Mouse (Mus musculus): ENCODE measurements around the gene Fer.

- TF ChIP-seq CTCF (conservative IDR thresholded peaks at IDR 0.05; ENCODE audit: insufficient read depth, insufficient read length, low read depth, low read length) (no peak), POLR2A (IDR thresholded peaks at IDR 0.05; ENCODE audit: low read depth, low read length) (no peak)
Measured at GRCm38 (mm10) chr17:63838144-63838543, 24.7 kb upstream of the Fer start.

Measured in kidney, adult 2 months (tissue).